In genomic region chr4:35156149-35156611, GRCm38 (mm10) we compare ENCODE assay signal across 9 mouse cellular contexts. TPM values are rescaled to one million over a fixed set of nuclear protein-coding genes. Genes with fewer than 3 reads are reported as not detected.
DNase-seq lines count a peak whose midpoint lies in the region; ATAC-seq and TF ChIP-seq lines count a peak whose summit lies in the region.
"Had no signal": no experiment of that assay in that cellular context is flagged by ENCODE, and none has a peak within 500 bp of the region (broad histone marks: within the 10 kb centered on the region; RNA-seq: fewer than 3 reads in every experiment).

No protein-coding gene starts in this region.

- H3K9me3 ChIP-seq in ES-Bruce4 (replicated peaks; ENCODE audit: control insufficient read depth, insufficient read depth, low read length, poor library complexity, severe bottlenecking): no peaks in the 10 kb centered on the region
- no peaks in the 10 kb centered on the region for H3K9me3 ChIP-seq in forebrain, embryonic 11.5 days (ENCODE audit: control insufficient read depth, low read length)

- no peaks in the 10 kb centered on the region for H3K27me3 ChIP-seq in ES-Bruce4 (ENCODE audit: control insufficient read depth, insufficient read depth, low read length, poor library complexity, severe bottlenecking)
- no peaks in the 10 kb centered on the region for H3K27me3 ChIP-seq in forebrain, embryonic 11.5 days (ENCODE audit: control insufficient read depth, insufficient read depth, low read length)

- H3K4me3 ChIP-seq in ES-Bruce4 (ENCODE audit: low read depth, low read length): peak overlapping the region; percentile 96
- peak overlapping the region; percentile 60 for H3K4me3 ChIP-seq in forebrain, embryonic 11.5 days (ENCODE audit: low read depth, low read length)

- H3K36me3 ChIP-seq in ES-Bruce4 (ENCODE audit: control insufficient read depth, insufficient read depth, low read length, poor library complexity, severe bottlenecking): no peaks in the 10 kb centered on the region
- no peaks in the 10 kb centered on the region for H3K36me3 ChIP-seq in forebrain, embryonic 11.5 days (ENCODE audit: control insufficient read depth, insufficient read depth, low read length)

- intact Hi-C loops in heart, postnatal 25 days (cut with DNase I): no loop called here

- peak overlapping the region; percentile 85 for H3K4me2 ChIP-seq in forebrain, embryonic 11.5 days (ENCODE audit: low read depth, low read length, severe bottlenecking)

- peak overlapping the region; percentile 57 for H3K27ac ChIP-seq in ES-Bruce4 (ENCODE audit: insufficient read depth, low read length)
- peak overlapping the region; percentile 78 for H3K27ac ChIP-seq in forebrain, embryonic 11.5 days (ENCODE audit: low read depth, low read length)

- no peak for TF ChIP-seq EP300 in ES-Bruce4 (IDR thresholded peaks at IDR 0.05; ENCODE audit: insufficient read depth, low read depth, low read length)

- under 1% methylated on average over 26 of the region's 26 CpGs for WGBS in forebrain, embryonic 11.5 days

- peak; percentile 66 for DNase-seq in brain, adult 2 months (ENCODE audit: low read depth, low spot score)
- peak; percentile 85 for DNase-seq in forebrain, embryonic 11.5 days (ENCODE audit: low spot score)
- peak; percentile 25 for DNase-seq in heart, postnatal 25 days (ENCODE audit: low spot score)
- peak; percentile 78 to 83 for DNase-seq in kidney, postnatal 4 days
- peak; percentile 81 for DNase-seq in lung, postnatal 36 days
- DNase-seq in ovary, postnatal 14 days (ENCODE audit: low spot score): peak; percentile 50
- DNase-seq in urinary bladder, adult 2 months (ENCODE audit: low spot score): peak; percentile 67

- no peaks in the 10 kb centered on the region for H3K4me1 ChIP-seq in ES-Bruce4 (ENCODE audit: control insufficient read depth, insufficient read depth, low read length)
- H3K4me1 ChIP-seq in forebrain, embryonic 11.5 days (replicated peaks; ENCODE audit: control insufficient read depth, insufficient read depth, low read length): no peaks in the 10 kb centered on the region; the same call in 1 of the 2 replicates

- peak overlapping the region; percentile 93 for H3K9ac ChIP-seq in ES-Bruce4 (ENCODE audit: low read depth, poor library complexity, severe bottlenecking)
- peak overlapping the region; percentile 83 for H3K9ac ChIP-seq in forebrain, embryonic 11.5 days (ENCODE audit: low read length)

- TF ChIP-seq CTCF in ES-Bruce4 (IDR thresholded peaks at IDR 0.05; ENCODE audit: low read depth, low read length): no peak

- TF ChIP-seq POLR2A in ES-Bruce4 (IDR thresholded peaks at IDR 0.05; ENCODE audit: insufficient read depth, low read length): peak; percentile 37

- peak; percentile 88 for ATAC-seq in forebrain, embryonic 11.5 days (replicated peaks; ENCODE audit: low FRiP score)

RNA-seq across cellular contexts. Expression of gene Mob3b, which starts 1.1 kb away (rescaled TPM):
- 4.5 and 6.5 TPM in 2 replicates for polyA plus RNA-seq in ES-Bruce4 (2011; ENCODE audit: insufficient read depth, insufficient read length, low read depth, missing spikeins)
- polyA plus RNA-seq in forebrain, embryonic 11.5 days (2014; fragmentation: Nextera tagmentation; extraction: Ambion mirVana): 18.9 and 20.0 TPM in 2 replicates
- total RNA-seq in heart, postnatal 25 days (2021): 1 to 10 TPM; 1.2 to 1.6 TPM
- 4.1 and 4.2 TPM in 2 replicates for polyA plus RNA-seq in urinary bladder, adult 2 months (2012; rRNA removed)

RNA-seq across cellular contexts. Expression of gene Ifnk, which starts 4.3 kb away (rescaled TPM):
- polyA plus RNA-seq in ES-Bruce4 (2011; ENCODE audit: insufficient read depth, insufficient read length, low read depth, missing spikeins): not detected in 2 replicates
- polyA plus RNA-seq in forebrain, embryonic 11.5 days (2014; fragmentation: Nextera tagmentation; extraction: Ambion mirVana): 0.56 TPM in 1 of 2 replicates, not detected in the other
- total RNA-seq in heart, postnatal 25 days (2021): not detected
- not detected in 2 replicates for polyA plus RNA-seq in urinary bladder, adult 2 months (2012; rRNA removed)
- total RNA-seq: gastrocnemius, adult 8-10 months had no signal

Comparison
In these comparisons a context has a peak if more than half of its experiments do, and no peak if none do; other contexts are left out.
1. Peak in every context shown above with its lines: DNase-seq, ATAC-seq, H3K4me3 ChIP-seq and H3K27ac ChIP-seq.
2. DNase-seq: peak in every context shown above with its lines; median percentile 85 in forebrain, embryonic 11.5 days; 81 in lung, postnatal 36 days; 80 in kidney, postnatal 4 days; 67 in urinary bladder, adult 2 months; 66 in brain, adult 2 months; 50 in ovary, postnatal 14 days; 25 in heart, postnatal 25 days.